Mouse (Mus musculus) intestine, embryonic 14.5 days (tissue): ENCODE data around the gene Rhot2. TPM values are rescaled to one million over a fixed set of nuclear protein-coding genes. Genes with fewer than 3 reads are reported as not detected.
"Not testable (repeated sequence)": the region's sequence is repeated elsewhere in the genome, so short reads cannot be mapped to it uniquely, and the experiment has no call there.

ENCODE experiments used
- ATAC-seq: fragments of 200-750 bp; cut with Nextera tagmentation; replicated peaks from 2 replicates; pipeline ENCODE4 v1.8.0; 2017; ENCODE audit warnings: low read depth, moderate number of reproducible peaks, moderate TSS enrichment, moderate library complexity; ENCODE audit not compliant: low FRiP score, low TSS enrichment
- DNase-seq: peaks from one replicate; pipeline ENCODE4 v3.0.0-alpha.2; 2018; ENCODE audit warnings: low spot score
- H3K27ac ChIP-seq: fragments of 300-500 bp; sonication (generic); 2 replicates; pipeline ENCODE4 v1.5.1; 2014; ENCODE audit warnings: low read depth, mild to moderate bottlenecking, control low read depth
- H3K27me3 ChIP-seq: fragments of 300-500 bp; sonication (generic); replicated peaks from 2 replicates; pipeline ENCODE4 v1.6.1; 2014; ENCODE audit warnings: low read length, control low read depth; ENCODE audit not compliant: control insufficient read depth, insufficient read depth
- H3K36me3 ChIP-seq: fragments of 300-500 bp; sonication (generic); 2 replicates; pipeline ENCODE4 v1.6.1; 2014; ENCODE audit warnings: low read length, control low read depth; ENCODE audit not compliant: control insufficient read depth, insufficient read depth
- H3K4me1 ChIP-seq: fragments of 300-500 bp; sonication (generic); replicated peaks from 2 replicates; pipeline ENCODE4 v1.6.1; 2014; ENCODE audit warnings: low read length, control low read depth, mixed read lengths; ENCODE audit not compliant: control insufficient read depth, insufficient read depth
- H3K4me2 ChIP-seq: fragments of 300-500 bp; sonication (generic); 2 replicates; pipeline ENCODE4 v1.6.1; 2014; ENCODE audit warnings: low read length
- H3K4me3 ChIP-seq: fragments of 300-500 bp; sonication (generic); 2 replicates; pipeline ENCODE4 v1.5.1; 2014; ENCODE audit warnings: low read depth, low read length, control low read depth, mixed read lengths
- H3K9ac ChIP-seq: fragments of 300-500 bp; sonication (generic); 2 replicates; pipeline ENCODE4 v1.6.1; 2014; ENCODE audit warnings: mild to moderate bottlenecking, low read length
- H3K9me3 ChIP-seq: fragments of 300-500 bp; sonication (generic); 2 replicates; pipeline ENCODE4 v1.6.1; 2016; ENCODE audit warnings: low read length, control low read depth; ENCODE audit not compliant: control insufficient read depth
- WGBS: fragments of 180-500 bp; shearing (Covaris S2); extraction: QIAGEN DNeasy Blood & Tissue Kit; methylation state at CpG from one replicate; pipeline ENCODE4 v1.1.7; 2014; 5-methylcytosine and 5-hydroxymethylcytosine counted together
- polyA plus RNA-seq: library from polyadenylated mRNA; unstranded; fragments of >200 nt; fragmentation: Nextera tagmentation; extraction: Ambion mirVana; gene quantifications from 2 replicates; pipeline ENCODE4 v1.2.1, GENCODE M21; 2014

The Rhot2 gene
- polyA plus RNA-seq, 1 experiment from 2014 or later: 10.4 TPM

- H3K27me3 ChIP-seq: peaks cover 28% of the 10 kb centered on the region
- H3K4me1 ChIP-seq: peaks cover 12% of the 10 kb centered on the region
- H3K36me3 ChIP-seq, H3K9ac ChIP-seq, H3K4me3 ChIP-seq, H3K27ac ChIP-seq, ATAC-seq, DNase-seq, H3K9me3 ChIP-seq, H3K4me2 ChIP-seq: not testable (repeated sequence)
- 44% methylated on average over 2 of the region's 2 CpGs for WGBS
Observed at GRCm38 (mm10) chr17:25807452-25807851, 37.2 kb downstream of the Rhot2 start.

GRCm38 (mm10) chr17:25806507-25806906 is 38.1 kb downstream of the Rhot2 start:
- no peak overlapping the region for H3K4me2 ChIP-seq
- H3K27ac ChIP-seq: no peak overlapping the region
- H3K9me3 ChIP-seq: no peaks in the 10 kb centered on the region
- H3K27me3 ChIP-seq: peaks cover 30% of the 10 kb centered on the region
- DNase-seq (no peak), ATAC-seq (no peak)
- no peak overlapping the region for H3K4me3 ChIP-seq
- H3K4me1 ChIP-seq: peaks cover 12% of the 10 kb centered on the region
- no peak overlapping the region for H3K9ac ChIP-seq
- 78% methylated on average over 4 of the region's 4 CpGs for WGBS
- no peaks in the 10 kb centered on the region for H3K36me3 ChIP-seq

GRCm38 (mm10) chr17:25802825-25803517 is 41.7 kb downstream of the Rhot2 start:
- DNase-seq (no peak), ATAC-seq (peak; percentile 68)
- Histone ChIP-seq H3K9me3 (no peaks in the 10 kb centered on the region), H3K4me3 (no peak overlapping the region), H3K27me3 (peaks cover 4% of the 10 kb centered on the region; the same call in 1 of the 2 replicates), H3K9ac (no peak overlapping the region), H3K27ac (no peak overlapping the region), H3K4me1 (no peaks in the 10 kb centered on the region), H3K36me3 (no peaks in the 10 kb centered on the region), H3K4me2 (no peak overlapping the region)
- WGBS: 12% methylated on average over 10 of the region's 10 CpGs

- H3K36me3 ChIP-seq: no peaks in the 10 kb centered on the region
- ATAC-seq (no peak), DNase-seq (peak; percentile 72)
- H3K27me3 ChIP-seq: peaks cover 4% of the 10 kb centered on the region; the same call in 1 of the 2 replicates
- peaks cover 6% of the 10 kb centered on the region for H3K4me1 ChIP-seq
- no peak overlapping the region for H3K4me2 ChIP-seq
- WGBS: 6% methylated on average over 6 of the region's 6 CpGs
- no peak overlapping the region for H3K27ac ChIP-seq
- no peak overlapping the region for H3K9ac ChIP-seq
- H3K4me3 ChIP-seq: no peak overlapping the region
- H3K9me3 ChIP-seq: no peaks in the 10 kb centered on the region
Observed at GRCm38 (mm10) chr17:25801029-25801428, 43.6 kb downstream of the Rhot2 start.

GRCm38 (mm10) chr17:25796951-25797369 is 47.7 kb downstream of the Rhot2 start, which contains the start of gene Metrn:
Metrn (minus strand) TSS chr17:25797136.
- peak within 1 kb of the TSS; percentile 47 for H3K27ac ChIP-seq

GRCm38 (mm10) chr17:25796211-25796771 is 48.4 kb downstream of the Rhot2 start:
- H3K4me1 ChIP-seq: peaks cover 29% of the 10 kb centered on the region
- H3K9ac ChIP-seq: peak overlapping the region; percentile 66
- H3K4me2 ChIP-seq: peak overlapping the region; percentile 96
- ATAC-seq (0 out of 2 replicates have a peak, but pooled peaks have one; percentile 2), DNase-seq (no peak)
- 2% methylated on average over 37 of the region's 37 CpGs for WGBS
- H3K27me3 ChIP-seq: no peaks in the 10 kb centered on the region; the same call in 1 of the 2 replicates
- H3K36me3 ChIP-seq: no peaks in the 10 kb centered on the region
- peak overlapping the region; percentile 86 for H3K4me3 ChIP-seq
- peak overlapping the region; percentile 47; the same call in 1 of the 2 replicates for H3K27ac ChIP-seq
- no peaks in the 10 kb centered on the region for H3K9me3 ChIP-seq

More at GRCm38 (mm10) chr17:25796951-25797369, 47.7 kb downstream of the Rhot2 start, which contains the start of gene Metrn:
- WGBS: under 1% methylated on average over 31 of the region's 35 CpGs
- H3K36me3 ChIP-seq: no peaks in the 10 kb centered on the region
- ATAC-seq: peak; percentile 74
- no peaks in the 10 kb centered on the region for H3K9me3 ChIP-seq
- DNase-seq: peak; percentile 92
- peaks cover 4% of the 10 kb centered on the region; the same call in 1 of the 2 replicates for H3K27me3 ChIP-seq
- peak within 1 kb of the TSS; percentile 66 for H3K9ac ChIP-seq
- H3K4me1 ChIP-seq: peaks cover 24% of the 10 kb centered on the region
- H3K4me2 ChIP-seq: peak within 1 kb of the TSS; percentile 96
- H3K4me3 ChIP-seq: peak within 1 kb of the TSS; percentile 86

- no peaks in the 10 kb centered on the region for H3K36me3 ChIP-seq
- 27% methylated on average over 6 of the region's 6 CpGs for WGBS
- peak within 1 kb of the TSS; percentile 66 for H3K9ac ChIP-seq
- ATAC-seq (no peak), DNase-seq (no peak)
- peaks cover 35% of the 10 kb centered on the region for H3K4me1 ChIP-seq
- H3K27me3 ChIP-seq: no peaks in the 10 kb centered on the region
- peak within 1 kb of the TSS; percentile 86 for H3K4me3 ChIP-seq
- H3K4me2 ChIP-seq: peak within 1 kb of the TSS; percentile 96
- no peaks in the 10 kb centered on the region for H3K9me3 ChIP-seq
- peak within 1 kb of the TSS; percentile 47; the same call in 1 of the 2 replicates for H3K27ac ChIP-seq
Observed at GRCm38 (mm10) chr17:25795609-25796092, 49.0 kb downstream of the Rhot2 start, which contains the start of gene AC134908.4. AC134908.4 (minus strand) TSS chr17:25795659.

- 0 out of 2 replicates have a peak overlapping the region, but pooled peaks have one; percentile 86 for H3K4me3 ChIP-seq
- H3K4me1 ChIP-seq: peaks cover 35% of the 10 kb centered on the region
- peaks cover under 1% of the 10 kb centered on the region; the same call in 1 of the 2 replicates for H3K36me3 ChIP-seq
- WGBS: 85% methylated on average over 17 of the region's 17 CpGs
- ATAC-seq: no peak
- no peaks in the 10 kb centered on the region for H3K27me3 ChIP-seq
- peak overlapping the region; percentile 8; the same call in 1 of the 2 replicates for H3K27ac ChIP-seq
- no peak for DNase-seq
- H3K4me2 ChIP-seq: peak overlapping the region; percentile 96
- H3K9me3 ChIP-seq: no peaks in the 10 kb centered on the region
- H3K9ac ChIP-seq: no peak overlapping the region; the same call in 1 of the 2 replicates
Observed at GRCm38 (mm10) chr17:25794998-25795397, 49.7 kb downstream of the Rhot2 start.
